Mouse (Mus musculus) telencephalon, adult 2 months (tissue): Measurements from ENCODE around the gene F13a1.

ENCODE experiments used
- DNase-seq: peaks from one replicate; pipeline ENCODE4 v3.0.0-alpha.2; 2011; ENCODE audit warnings: low read depth, low spot score

Gene F13a1

DNA sequence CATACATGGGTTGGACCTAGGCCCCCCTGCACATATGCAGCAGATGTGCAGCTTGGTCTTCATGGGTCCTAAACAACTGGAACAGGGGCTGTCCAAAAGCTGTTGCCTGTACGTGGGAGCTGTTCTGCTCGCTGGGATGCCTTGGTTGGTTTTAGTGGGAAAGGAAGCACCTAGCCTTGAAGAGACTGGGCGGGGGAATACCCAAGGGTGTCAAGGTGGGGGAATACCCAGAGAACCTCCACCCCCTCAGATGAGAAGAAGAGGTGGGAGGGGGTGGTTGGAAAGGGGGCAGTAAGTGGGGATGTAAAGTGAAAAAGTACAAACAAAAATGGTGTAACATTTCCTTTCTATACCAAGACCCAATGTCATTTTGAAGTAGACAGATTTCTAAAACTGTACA is 95.1 kb downstream of the F13a1 start:
- no peak for DNase-seq

DNA sequence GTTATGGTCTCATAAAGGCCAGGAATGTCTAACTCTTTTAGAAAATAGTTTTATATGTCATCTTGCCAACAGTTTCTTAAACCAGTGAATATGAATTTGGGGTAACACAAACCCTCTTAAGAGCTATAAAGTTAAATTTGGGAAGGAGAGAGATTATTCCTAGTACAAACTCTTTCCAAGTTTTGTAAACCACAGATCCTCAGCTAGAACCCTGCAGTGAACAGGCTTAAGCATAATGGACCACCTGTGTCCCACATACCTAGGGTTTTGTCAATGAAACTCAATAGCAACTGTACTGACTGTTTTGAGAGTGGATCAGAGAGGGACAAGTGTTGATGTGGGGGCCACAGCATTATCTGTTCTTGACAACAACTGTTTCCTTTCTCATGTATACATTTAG is 96.4 kb downstream of the F13a1 start:
- DNase-seq, result no peak

DNA sequence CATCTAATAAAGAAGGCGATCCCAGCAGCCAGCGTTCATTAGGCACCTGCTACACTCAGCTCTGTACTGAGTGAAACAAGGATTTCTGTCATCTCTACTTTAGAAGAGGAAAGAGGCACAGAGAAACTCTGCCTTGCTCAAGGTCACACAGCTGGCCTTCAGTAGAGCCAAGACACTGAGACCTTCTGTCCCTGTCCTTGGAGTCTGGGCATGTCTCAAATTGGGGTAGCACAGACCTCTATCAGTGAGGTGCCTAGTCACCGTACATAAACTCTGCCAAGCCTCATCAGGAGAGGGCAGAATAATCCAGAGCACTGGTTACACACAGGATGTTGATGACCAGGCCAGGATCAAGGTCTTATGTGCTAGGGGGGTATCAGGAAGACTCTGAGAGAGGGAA is 108.2 kb downstream of the F13a1 start:
- no peak for DNase-seq

DNA sequence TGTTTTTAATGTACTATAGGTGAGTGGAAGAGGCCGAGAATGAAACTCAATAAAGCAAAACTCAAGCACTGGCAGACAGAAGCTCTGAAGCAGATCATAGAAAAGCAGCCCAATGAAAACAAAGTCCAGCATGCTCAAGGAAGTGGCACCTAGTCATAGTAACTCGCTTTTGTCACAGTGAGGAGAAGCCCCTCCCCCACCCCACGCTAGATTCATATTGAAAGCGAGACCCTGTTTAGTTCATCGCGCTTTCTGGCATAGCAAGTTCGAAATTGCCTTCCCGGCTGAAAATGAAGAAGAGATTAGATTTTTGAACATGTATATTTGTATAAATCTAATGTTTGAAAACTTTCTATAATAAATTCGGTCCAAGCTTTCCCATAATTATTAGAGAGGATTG is 118.0 kb downstream of the F13a1 start:
- DNase-seq, result no peak

DNA sequence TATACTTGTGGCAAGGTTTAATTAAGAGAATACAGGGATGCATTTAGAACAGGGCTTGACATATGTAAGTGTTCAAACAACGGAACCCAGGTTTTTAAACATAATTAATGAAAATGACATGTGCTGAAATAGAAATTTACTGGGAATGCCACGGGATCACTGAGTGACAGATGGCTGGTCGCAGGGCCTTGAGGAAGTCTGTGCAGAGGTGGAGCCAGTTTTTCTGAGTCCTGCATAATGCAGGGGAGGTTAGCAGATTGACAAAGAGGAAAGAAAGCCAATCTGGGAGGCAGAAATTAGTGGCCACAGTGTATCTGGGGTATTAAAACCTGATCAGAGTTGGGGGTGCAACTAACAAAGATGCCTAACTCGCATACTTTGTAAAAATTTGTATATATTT is 130.3 kb downstream of the F13a1 start:
- no peak for DNase-seq

DNA sequence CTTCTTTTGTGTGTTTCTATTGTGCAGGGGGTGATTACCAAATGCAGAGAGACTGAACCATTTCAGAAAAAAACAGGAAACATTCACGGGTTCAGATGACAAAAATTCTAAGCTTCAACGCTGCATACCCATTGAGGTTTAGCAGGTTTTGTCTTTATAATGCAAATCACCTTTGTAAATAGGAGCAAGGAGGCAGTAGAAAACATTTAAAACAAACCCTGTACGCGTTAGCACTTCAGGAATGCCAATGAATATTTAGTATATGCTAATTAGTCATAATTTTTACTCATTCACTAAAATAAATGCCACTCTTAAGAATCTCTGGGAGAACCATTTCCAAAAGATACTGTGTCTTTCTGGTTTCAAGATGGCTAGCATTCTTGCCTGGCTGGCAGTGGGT is 146.2 kb downstream of the F13a1 start:
- DNase-seq, result no peak

DNA sequence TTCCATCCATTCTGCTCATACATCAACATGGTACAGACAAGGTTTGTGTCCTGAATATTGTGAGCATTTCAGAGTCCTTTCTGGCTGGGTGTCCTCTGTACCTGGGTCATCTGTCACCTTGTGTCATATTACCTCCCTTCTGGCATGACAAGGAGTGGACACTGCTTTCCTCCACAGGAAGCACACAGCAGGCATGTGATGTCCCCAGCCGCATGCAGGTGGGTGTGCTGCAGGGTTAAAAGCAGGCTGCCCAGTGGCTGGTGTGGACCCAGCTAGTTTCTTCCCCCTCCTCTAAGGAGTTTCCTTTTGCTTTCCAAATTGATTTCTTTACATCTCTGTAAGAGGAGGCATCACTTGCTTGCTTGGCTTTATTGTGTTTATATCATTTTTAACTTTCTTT is 146.6 kb downstream of the F13a1 start:
- DNase-seq, result no peak

DNA sequence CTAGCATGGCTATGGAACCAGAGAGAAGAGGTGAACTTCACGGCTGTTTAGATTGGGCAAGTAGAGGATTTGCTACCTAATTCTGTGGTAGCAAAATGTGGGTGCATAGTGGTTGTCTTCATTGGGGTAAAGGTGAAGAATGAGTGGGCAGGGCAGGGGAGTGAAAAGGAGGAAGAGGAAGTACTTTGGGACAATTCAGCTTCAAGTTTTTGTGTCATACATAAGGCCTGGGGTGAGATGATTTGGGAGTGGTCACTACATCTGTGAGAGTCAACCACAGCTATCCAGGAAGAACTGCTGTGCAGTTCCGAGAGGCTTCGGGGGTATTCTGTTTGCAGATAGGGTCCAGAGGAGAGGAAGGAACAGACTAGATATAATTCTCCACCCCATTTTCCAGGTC is 148.4 kb downstream of the F13a1 start:
- no peak for DNase-seq

DNA sequence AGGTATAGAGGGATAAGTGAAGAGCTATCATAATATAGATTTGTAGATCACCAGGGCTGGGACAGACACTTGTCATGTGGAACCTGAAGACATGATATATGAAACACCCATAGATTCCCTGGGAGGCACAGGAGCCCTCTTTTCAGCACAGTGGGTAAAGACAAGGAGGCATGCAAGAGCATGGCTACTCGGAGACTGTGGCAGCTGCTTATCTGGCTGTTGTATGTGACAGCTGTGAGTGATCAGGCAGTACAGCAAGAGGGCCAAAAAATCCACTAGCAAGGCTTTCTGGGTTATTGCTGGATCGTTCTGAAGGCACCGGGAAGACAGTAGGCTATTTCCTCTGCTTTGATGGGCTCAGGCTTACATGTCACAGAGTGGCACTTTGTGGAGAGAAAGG is 149.0 kb downstream of the F13a1 start:
- DNase-seq, result no peak

DNA sequence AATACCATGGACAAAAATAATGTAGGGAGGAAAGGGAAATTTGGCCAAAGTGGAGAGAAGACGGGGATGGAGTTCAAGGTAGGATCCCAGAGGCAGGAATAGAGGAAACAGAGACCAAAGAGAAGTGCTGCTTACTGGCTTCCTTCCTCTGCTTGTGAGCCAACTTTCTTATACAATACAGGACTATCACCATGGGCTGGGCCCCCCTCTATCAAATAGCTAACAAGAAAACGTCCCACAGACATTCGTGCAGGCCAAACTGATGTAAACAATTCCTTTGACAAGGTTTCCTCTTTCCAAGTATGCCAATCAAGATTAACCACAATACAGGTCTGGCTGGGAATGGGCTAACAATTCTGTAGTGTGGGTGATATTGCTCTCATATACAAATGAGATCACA is 154.0 kb downstream of the F13a1 start:
- no peak for DNase-seq

DNA sequence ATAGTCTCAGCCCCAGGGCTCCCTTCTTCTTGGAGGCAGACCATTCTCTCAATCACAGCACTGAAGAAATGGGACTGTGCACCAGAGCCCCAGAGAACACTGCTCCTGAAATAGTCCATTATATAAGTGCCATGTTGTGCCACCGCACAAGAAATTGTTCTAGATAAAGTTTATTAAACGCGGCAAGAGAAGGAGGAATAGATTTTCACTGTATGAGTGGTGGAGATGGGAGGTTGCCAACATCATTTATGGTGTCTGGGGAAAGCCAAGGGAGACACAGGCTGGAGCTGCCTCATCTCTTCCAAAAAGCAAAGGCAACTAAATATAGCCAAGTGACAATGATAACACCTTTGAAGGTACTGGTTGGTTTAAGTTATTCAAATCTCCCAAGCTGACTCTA is 156.3 kb downstream of the F13a1 start:
- DNase-seq, result peak; percentile 90

DNA sequence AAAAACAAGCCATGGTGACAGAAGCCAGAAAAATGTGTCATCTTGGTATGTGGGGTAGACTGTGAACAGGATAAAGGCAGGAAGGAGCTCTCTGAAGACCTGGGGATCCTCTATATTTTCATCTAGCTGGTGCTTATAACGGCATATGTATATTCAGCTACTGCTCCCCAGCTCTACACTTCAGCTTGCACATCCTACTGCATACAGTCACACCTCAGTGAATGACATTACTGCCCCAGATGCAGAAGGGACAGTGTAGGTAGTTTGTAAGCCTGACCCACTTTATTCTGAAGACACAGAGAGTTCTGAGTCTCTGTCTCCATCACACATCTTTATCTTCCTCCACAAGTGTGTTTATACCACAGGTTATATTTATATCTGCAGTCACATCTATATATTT is 157.8 kb downstream of the F13a1 start:
- DNase-seq, result peak; percentile 82

DNA sequence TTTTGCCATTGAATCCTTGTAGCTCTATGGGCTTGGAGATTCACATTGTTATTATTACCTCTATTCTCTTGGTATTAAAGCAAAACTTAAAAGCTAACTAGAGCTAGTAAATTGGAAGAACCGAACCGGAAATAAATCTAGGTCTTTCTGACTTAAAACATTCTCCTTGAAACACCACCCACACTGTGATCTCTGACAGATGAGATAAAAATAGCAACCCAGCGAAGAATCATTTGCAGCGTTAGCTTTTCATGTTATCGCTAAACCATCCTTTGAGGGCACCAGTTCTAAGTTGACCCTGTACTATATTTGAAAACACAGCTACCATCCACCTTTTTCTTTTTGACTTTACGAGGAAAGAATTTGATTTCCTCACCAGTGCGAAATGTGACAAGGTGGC is 164.1 kb downstream of the F13a1 start:
- no peak for DNase-seq

DNA sequence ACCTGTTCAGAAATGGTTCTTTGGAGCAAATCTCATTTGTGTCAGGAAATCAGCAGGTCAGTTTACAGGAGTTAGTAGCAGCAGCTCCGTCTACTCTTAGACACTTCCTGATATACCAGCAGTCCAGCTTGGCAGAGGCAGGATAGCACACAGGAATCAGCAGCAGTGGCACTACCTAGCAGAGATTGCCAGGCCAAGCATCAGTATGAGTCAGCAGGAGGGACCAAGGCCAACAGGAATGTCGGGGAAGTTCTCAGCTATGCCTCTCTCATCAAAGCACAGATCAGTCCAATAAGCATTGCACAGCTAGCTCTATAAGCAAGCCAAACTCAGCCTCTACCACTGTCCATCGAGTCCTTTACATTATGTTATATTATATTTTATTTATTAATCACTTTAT is 210.9 kb downstream of the F13a1 start:
- DNase-seq, result no peak
